Mouse (Mus musculus): Measurements from ENCODE around the gene Fbxo2. TPM values are rescaled to one million over a fixed set of nuclear protein-coding genes. Genes with fewer than 3 reads are reported as not detected.
"Not testable (repeated sequence)": the region's sequence is repeated elsewhere in the genome, so short reads cannot be mapped to it uniquely, and the experiment has no call there.

Gene Fbxo2
- polyA plus RNA-seq, 1 experiment from 2014 or later = 0.55 TPM

GRCm38 (mm10) chr4:148117392-148117791, 43.0 kb upstream of the Fbxo2 start:
- WGBS = 72% methylated on average over 4 of the region's 4 CpGs
- no peak for ATAC-seq (ENCODE audit: low FRiP score, low TSS enrichment)

GRCm38 (mm10) chr4:148119578-148119977, 40.8 kb upstream of the Fbxo2 start:
- not testable (repeated sequence) for H3K27me3 ChIP-seq (ENCODE audit: control insufficient read depth, insufficient read depth, low read length); H3K4me1 ChIP-seq (replicated peaks; ENCODE audit: control insufficient read depth, insufficient read depth); DNase-seq (ENCODE audit: low spot score); H3K9ac ChIP-seq (ENCODE audit: low read length); H3K9me3 ChIP-seq (ENCODE audit: control insufficient read depth, low read length); H3K27ac ChIP-seq (replicated peaks); ATAC-seq (ENCODE audit: low FRiP score, low TSS enrichment); H3K4me3 ChIP-seq (ENCODE audit: low read depth, low read length); H3K36me3 ChIP-seq (ENCODE audit: control insufficient read depth, insufficient read depth, low read length); H3K4me2 ChIP-seq (replicated peaks; ENCODE audit: low read depth)
- WGBS = 73% methylated on average over 9 of the region's 9 CpGs
- peak; percentile 38; the same call in 1 of the 2 replicates for TF ChIP-seq CTCF (IDR thresholded peaks at IDR 0.05; ENCODE audit: low read depth)

More at GRCm38 (mm10) chr4:148117392-148117791, 43.0 kb upstream of the Fbxo2 start:
- TF ChIP-seq CTCF (IDR thresholded peaks at IDR 0.05; ENCODE audit: low read depth) (peak; percentile 46), EP300 (optimal IDR thresholded peaks at IDR 0.05) (no peak)
- Histone ChIP-seq H3K9me3 (ENCODE audit: control insufficient read depth, low read length) (no peaks in the 10 kb centered on the region), H3K4me3 (ENCODE audit: low read depth, low read length) (no peak overlapping the region), H3K27ac (replicated peaks) (no peak overlapping the region), H3K4me2 (replicated peaks; ENCODE audit: low read depth) (no peak overlapping the region), H3K36me3 (ENCODE audit: control insufficient read depth, insufficient read depth, low read length) (no peaks in the 10 kb centered on the region), H3K9ac (ENCODE audit: low read length) (no peak overlapping the region), H3K27me3 (ENCODE audit: control insufficient read depth, insufficient read depth, low read length) (no peaks in the 10 kb centered on the region), H3K4me1 (replicated peaks; ENCODE audit: control insufficient read depth, insufficient read depth) (no peaks in the 10 kb centered on the region)
- DNase-seq (ENCODE audit: low spot score) = no peak

GRCm38 (mm10) chr4:148120555-148120954, 39.9 kb upstream of the Fbxo2 start:
- no peak overlapping the region for H3K4me2 ChIP-seq (replicated peaks; ENCODE audit: low read depth)
- no peaks in the 10 kb centered on the region for H3K4me1 ChIP-seq (replicated peaks; ENCODE audit: control insufficient read depth, insufficient read depth)
- 74% methylated on average over 9 of the region's 9 CpGs for WGBS
- no peak overlapping the region for H3K9ac ChIP-seq (ENCODE audit: low read length)
- DNase-seq (ENCODE audit: low spot score) (no peak), ATAC-seq (ENCODE audit: low FRiP score, low TSS enrichment) (no peak)
- H3K27ac ChIP-seq (replicated peaks) = no peak overlapping the region
- H3K36me3 ChIP-seq (ENCODE audit: control insufficient read depth, insufficient read depth, low read length) = no peaks in the 10 kb centered on the region
- no peaks in the 10 kb centered on the region for H3K9me3 ChIP-seq (ENCODE audit: control insufficient read depth, low read length)
- TF ChIP-seq EP300 (optimal IDR thresholded peaks at IDR 0.05) = no peak
- no peak for TF ChIP-seq CTCF (IDR thresholded peaks at IDR 0.05; ENCODE audit: low read depth)
- H3K4me3 ChIP-seq (ENCODE audit: low read depth, low read length) = no peak overlapping the region
- no peaks in the 10 kb centered on the region for H3K27me3 ChIP-seq (ENCODE audit: control insufficient read depth, insufficient read depth, low read length)

GRCm38 (mm10) chr4:148121362-148121761, 39.1 kb upstream of the Fbxo2 start:
- Histone ChIP-seq H3K27me3 (ENCODE audit: control insufficient read depth, insufficient read depth, low read length) (no peaks in the 10 kb centered on the region), H3K4me3 (ENCODE audit: low read depth, low read length) (no peak overlapping the region), H3K4me1 (replicated peaks; ENCODE audit: control insufficient read depth, insufficient read depth) (no peaks in the 10 kb centered on the region), H3K9me3 (ENCODE audit: control insufficient read depth, low read length) (no peaks in the 10 kb centered on the region), H3K27ac (replicated peaks) (no peak overlapping the region), H3K36me3 (ENCODE audit: control insufficient read depth, insufficient read depth, low read length) (no peaks in the 10 kb centered on the region), H3K4me2 (replicated peaks; ENCODE audit: low read depth) (no peak overlapping the region), H3K9ac (ENCODE audit: low read length) (no peak overlapping the region)
- no peak for DNase-seq (ENCODE audit: low spot score)
- 80% methylated on average over 4 of the region's 4 CpGs for WGBS
- TF ChIP-seq EP300 (optimal IDR thresholded peaks at IDR 0.05) (no peak), CTCF (IDR thresholded peaks at IDR 0.05; ENCODE audit: low read depth) (no peak)
- ATAC-seq (ENCODE audit: low FRiP score, low TSS enrichment) = no peak

- no peaks in the 10 kb centered on the region for H3K4me1 ChIP-seq (replicated peaks; ENCODE audit: control insufficient read depth, insufficient read depth)
- no peak overlapping the region for H3K4me2 ChIP-seq (replicated peaks; ENCODE audit: low read depth)
- DNase-seq (ENCODE audit: low spot score) = no peak
- ATAC-seq (ENCODE audit: low FRiP score, low TSS enrichment) = no peak
- WGBS = 26% methylated on average over 6 of the region's 6 CpGs
- H3K9ac ChIP-seq (ENCODE audit: low read length) = no peak overlapping the region
- no peak overlapping the region for H3K27ac ChIP-seq (replicated peaks)
- TF ChIP-seq CTCF (IDR thresholded peaks at IDR 0.05; ENCODE audit: low read depth) (no peak), EP300 (optimal IDR thresholded peaks at IDR 0.05) (no peak)
- no peak overlapping the region for H3K4me3 ChIP-seq (ENCODE audit: low read depth, low read length)
- no peaks in the 10 kb centered on the region for H3K27me3 ChIP-seq (ENCODE audit: control insufficient read depth, insufficient read depth, low read length)
- H3K36me3 ChIP-seq (ENCODE audit: control insufficient read depth, insufficient read depth, low read length) = no peaks in the 10 kb centered on the region
- no peaks in the 10 kb centered on the region for H3K9me3 ChIP-seq (ENCODE audit: control insufficient read depth, low read length)
Measured at GRCm38 (mm10) chr4:148121982-148122693, 38.3 kb upstream of the Fbxo2 start.

- Histone ChIP-seq H3K27ac (replicated peaks) (no peak overlapping the region), H3K9me3 (ENCODE audit: control insufficient read depth, low read length) (no peaks in the 10 kb centered on the region), H3K27me3 (ENCODE audit: control insufficient read depth, insufficient read depth, low read length) (no peaks in the 10 kb centered on the region), H3K4me1 (replicated peaks; ENCODE audit: control insufficient read depth, insufficient read depth) (no peaks in the 10 kb centered on the region), H3K9ac (ENCODE audit: low read length) (no peak overlapping the region), H3K4me2 (replicated peaks; ENCODE audit: low read depth) (no peak overlapping the region), H3K4me3 (ENCODE audit: low read depth, low read length) (no peak overlapping the region), H3K36me3 (ENCODE audit: control insufficient read depth, insufficient read depth, low read length) (no peaks in the 10 kb centered on the region)
- TF ChIP-seq CTCF (IDR thresholded peaks at IDR 0.05; ENCODE audit: low read depth) (no peak), EP300 (optimal IDR thresholded peaks at IDR 0.05) (no peak)
- WGBS = 66% methylated on average over 3 of the region's 3 CpGs
- ATAC-seq (ENCODE audit: low FRiP score, low TSS enrichment) (no peak), DNase-seq (ENCODE audit: low spot score) (no peak)
Measured at GRCm38 (mm10) chr4:148122694-148123066, 37.7 kb upstream of the Fbxo2 start.
